Mouse (Mus musculus) E14TG2a.4 (cell line): ENCODE results near the gene Wwc2.

Experiments used
- H3K27me3 ChIP-seq: 2 replicates; pipeline ENCODE4 v1.6.1; 2014; ENCODE audit warnings: low read length, control low read depth; ENCODE audit not compliant: insufficient read depth
- H3K36me3 ChIP-seq: 2 replicates; pipeline ENCODE4 v1.6.1; 2014; ENCODE audit warnings: low read length, control low read depth; ENCODE audit not compliant: insufficient read depth
- H3K4me1 ChIP-seq: replicated peaks from 2 replicates; pipeline ENCODE4 v1.6.1; 2014; ENCODE audit warnings: low read depth, low read length, control low read depth
- H3K4me3 ChIP-seq: replicated peaks from 2 replicates; pipeline ENCODE4 v1.5.1; 2014; ENCODE audit warnings: mild to moderate bottlenecking, low read length
- H3K9me3 ChIP-seq: 2 replicates; pipeline ENCODE4 v1.6.1; 2014; ENCODE audit warnings: low read length, control low read depth
- CTCF ChIP-seq: conservative IDR thresholded peaks from 2 replicates; pipeline ENCODE4 v1.5.1; 2014; ENCODE audit warnings: low read length
- NANOG ChIP-seq: IDR thresholded peaks from 2 replicates; pipeline ENCODE4 v1.6.1; 2014; ENCODE audit warnings: borderline replicate concordance, low read length, mixed read lengths
- POU5F1 ChIP-seq: IDR thresholded peaks from 2 replicates; pipeline ENCODE4 v1.6.1; 2014; ENCODE audit warnings: low read length, borderline replicate concordance

The Wwc2 gene

DNA sequence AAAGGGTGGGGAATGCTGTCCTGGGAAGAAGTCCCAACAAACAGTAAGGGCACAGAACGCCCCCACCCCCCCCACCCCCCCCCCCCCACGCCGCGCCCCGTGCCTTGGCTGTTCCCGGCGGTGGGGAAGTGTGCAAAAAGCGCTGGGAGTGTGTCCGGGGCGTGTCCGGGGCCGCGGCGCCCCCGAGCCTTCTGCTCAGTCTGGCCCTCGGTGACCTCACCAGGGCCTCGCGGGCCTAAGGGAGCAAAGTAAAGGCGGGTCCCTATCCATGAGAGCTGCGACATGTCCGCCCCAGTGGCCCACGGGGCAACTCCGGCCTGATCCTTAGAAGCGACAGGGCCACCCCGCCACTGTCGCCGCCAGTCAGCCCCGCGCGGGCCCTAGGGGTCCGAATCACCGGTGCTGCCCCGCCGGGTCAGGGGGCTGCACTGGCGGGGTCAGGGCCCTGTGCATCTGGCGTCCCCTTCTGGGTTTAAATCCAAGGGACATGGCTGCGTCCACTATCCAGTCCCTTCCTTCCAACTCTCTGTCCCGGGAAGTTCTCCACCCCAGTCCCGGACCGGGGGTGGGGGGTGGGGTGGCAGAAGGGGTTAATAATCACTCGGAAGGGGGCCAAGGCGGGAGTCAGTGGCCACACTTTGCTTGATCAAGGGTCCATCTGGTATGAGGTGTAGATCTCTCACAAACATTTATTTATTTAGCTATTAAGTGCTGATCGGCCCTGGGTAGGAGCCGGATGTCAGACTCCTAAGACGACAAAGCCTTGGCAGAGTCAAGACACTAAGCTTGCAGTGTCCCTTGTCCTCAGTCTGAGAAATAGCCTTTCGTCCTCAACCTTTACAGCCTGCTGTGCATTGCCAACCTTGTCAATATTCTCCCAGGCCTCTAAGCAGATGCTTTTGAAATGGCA is at the start of gene Wwc2:
Wwc2 (minus strand) TSS at position 14 of the 910 bp plus-strand sequence.
- TF ChIP-seq NANOG (no peak), CTCF (no peak), POU5F1 (no peak)
- H3K27me3 ChIP-seq = peaks cover 18% of the 10 kb centered on the region
- H3K36me3 ChIP-seq = no peaks in the 10 kb centered on the region
- H3K4me3 ChIP-seq = peak within 1 kb of the TSS; percentile 90
- no peaks in the 10 kb centered on the region for H3K9me3 ChIP-seq
- H3K4me1 ChIP-seq = peaks cover 64% of the 10 kb centered on the region

DNA sequence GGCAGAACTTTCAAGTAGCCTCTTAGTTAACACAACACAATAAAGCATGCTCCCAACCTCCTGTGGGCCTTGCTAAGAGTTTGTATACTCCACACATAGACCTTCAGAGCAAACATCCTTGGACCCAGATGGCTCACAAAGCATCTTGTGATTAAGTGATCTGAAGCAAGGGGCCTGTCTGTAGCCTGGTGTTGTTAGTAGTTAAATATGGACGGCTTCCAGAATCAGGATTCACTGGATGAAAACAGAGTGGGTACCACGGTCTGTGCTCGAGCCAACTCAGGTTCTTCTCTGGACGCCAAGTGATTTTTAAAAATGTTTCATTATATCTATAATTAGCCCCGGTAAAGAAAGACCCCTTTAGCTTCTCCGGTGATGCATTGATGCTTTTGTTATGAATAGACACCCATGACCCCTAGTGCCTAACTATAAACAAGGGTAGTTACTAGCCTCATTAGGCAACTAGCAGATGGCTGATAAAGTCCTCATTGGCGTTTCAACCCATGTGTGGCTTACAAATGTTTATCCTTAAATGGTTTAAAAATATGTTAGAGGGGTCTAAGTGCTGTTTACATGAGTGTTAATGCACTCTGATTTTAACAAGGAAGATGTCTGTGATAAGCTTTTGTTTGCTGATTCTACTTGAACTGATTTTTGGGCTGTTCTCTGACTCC is 47.7 kb upstream of the Wwc2 start:
- Histone ChIP-seq H3K27me3 (no peaks in the 10 kb centered on the region), H3K4me3 (no peak overlapping the region), H3K36me3 (no peaks in the 10 kb centered on the region), H3K9me3 (no peaks in the 10 kb centered on the region), H3K4me1 (peaks cover 6% of the 10 kb centered on the region; the same call in 1 of the 2 replicates)
- no peak for TF ChIP-seq NANOG
- no peak for TF ChIP-seq POU5F1
- no peak for TF ChIP-seq CTCF

DNA sequence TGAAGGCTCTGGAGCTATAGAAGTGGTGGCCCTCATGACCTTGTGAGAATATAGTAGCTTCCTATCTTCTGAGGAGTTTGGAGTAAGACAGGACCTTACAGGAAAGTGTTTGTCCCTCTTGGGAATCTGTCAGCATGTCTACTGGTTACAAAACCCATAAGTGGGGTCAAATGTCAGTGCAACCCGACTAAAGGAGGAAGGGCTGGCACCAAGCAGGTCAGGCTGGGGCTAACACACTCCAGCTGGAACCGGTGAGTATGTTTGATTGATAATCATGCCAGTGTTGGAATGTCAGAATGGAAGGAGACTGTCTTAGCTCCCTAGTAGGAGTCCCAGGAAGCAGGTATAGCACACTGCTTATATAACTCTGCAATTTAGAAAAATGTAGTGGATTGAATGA is 41.3 kb upstream of the Wwc2 start:
- Histone ChIP-seq H3K36me3 (no peaks in the 10 kb centered on the region), H3K27me3 (no peaks in the 10 kb centered on the region), H3K4me3 (no peak overlapping the region), H3K9me3 (no peaks in the 10 kb centered on the region), H3K4me1 (peaks cover 3% of the 10 kb centered on the region; the same call in 1 of the 2 replicates)
- no peak for TF ChIP-seq POU5F1
- no peak for TF ChIP-seq NANOG

DNA sequence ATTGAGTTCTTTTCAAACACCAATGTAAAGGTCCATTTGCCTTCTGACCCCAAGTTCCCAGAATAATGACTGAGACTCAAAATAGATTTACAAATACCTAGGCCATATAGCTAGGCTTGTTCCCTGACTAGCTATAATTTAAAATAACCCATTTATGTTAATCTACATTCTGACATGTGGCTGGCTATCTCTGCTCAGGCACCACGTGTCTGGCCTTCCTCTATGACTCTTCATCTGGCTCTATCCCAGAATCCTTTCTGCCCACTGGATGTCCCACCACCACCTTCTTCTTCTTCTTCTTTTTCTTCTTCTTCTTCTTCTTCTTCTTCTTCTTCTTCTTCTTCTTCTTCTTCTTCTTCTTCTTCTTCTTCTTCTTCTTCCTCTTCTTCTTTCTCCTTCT is 39.9 kb upstream of the Wwc2 start:
- Histone ChIP-seq H3K4me1 (peaks cover 1% of the 10 kb centered on the region; the same call in 1 of the 2 replicates), H3K27me3 (no peaks in the 10 kb centered on the region; the same call in 1 of the 2 replicates), H3K36me3 (no peaks in the 10 kb centered on the region), H3K9me3 (no peaks in the 10 kb centered on the region), H3K4me3 (no peak overlapping the region)
- TF ChIP-seq CTCF (no peak), POU5F1 (no peak), NANOG (no peak)

DNA sequence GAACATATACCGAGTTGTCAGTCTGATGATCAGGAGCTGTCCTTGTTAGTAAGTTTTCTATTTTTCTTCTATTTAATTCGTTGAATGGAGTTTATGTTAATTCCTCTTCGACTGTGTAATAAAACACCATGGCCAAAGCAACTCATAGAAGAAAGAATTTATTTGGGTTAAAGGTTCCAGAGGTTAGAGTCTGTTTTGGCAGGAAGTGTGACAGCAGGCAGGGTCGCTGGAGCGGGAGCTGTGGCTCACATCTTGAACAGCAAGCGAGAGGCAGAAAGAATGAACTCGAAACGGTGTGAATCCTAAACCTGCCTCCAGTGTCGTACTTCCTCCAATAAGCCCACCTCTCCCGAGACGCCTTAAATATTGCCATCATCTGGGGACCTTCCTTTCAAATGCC is 36.1 kb upstream of the Wwc2 start:
- TF ChIP-seq POU5F1 = no peak
- TF ChIP-seq CTCF = no peak
- no peak for TF ChIP-seq NANOG
- Histone ChIP-seq H3K36me3 (no peaks in the 10 kb centered on the region), H3K4me3 (no peak overlapping the region), H3K9me3 (no peaks in the 10 kb centered on the region), H3K27me3 (no peaks in the 10 kb centered on the region; the same call in 1 of the 2 replicates), H3K4me1 (no peaks in the 10 kb centered on the region; the same call in 1 of the 2 replicates)

DNA sequence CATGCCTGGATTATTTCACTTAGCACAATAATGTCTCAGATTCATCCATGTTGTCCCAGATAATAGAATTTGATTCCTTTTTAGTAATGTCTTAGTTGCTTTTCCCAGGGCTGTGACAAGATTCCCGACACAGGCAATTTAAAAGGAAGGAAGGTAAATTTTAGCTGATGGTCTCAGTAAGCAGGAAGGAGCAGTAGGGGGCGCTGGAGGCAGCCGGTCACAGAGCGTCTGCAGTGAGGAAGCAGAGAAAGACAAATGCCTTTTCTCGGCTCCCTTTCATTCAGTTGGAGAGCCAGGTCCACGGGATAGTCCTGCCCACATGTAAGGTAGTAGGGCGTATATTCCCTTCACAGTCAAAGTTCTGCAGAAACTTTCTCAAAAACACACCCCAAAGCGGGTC is 32.5 kb upstream of the Wwc2 start:
- Histone ChIP-seq H3K27me3 (no peaks in the 10 kb centered on the region; the same call in 1 of the 2 replicates), H3K4me3 (peak overlapping the region; percentile 17; the same call in 1 of the 2 replicates), H3K36me3 (no peaks in the 10 kb centered on the region), H3K9me3 (no peaks in the 10 kb centered on the region), H3K4me1 (peaks cover 3% of the 10 kb centered on the region; the same call in 1 of the 2 replicates)
- TF ChIP-seq NANOG = no peak
- no peak for TF ChIP-seq POU5F1
- TF ChIP-seq CTCF = peak; percentile 73

DNA sequence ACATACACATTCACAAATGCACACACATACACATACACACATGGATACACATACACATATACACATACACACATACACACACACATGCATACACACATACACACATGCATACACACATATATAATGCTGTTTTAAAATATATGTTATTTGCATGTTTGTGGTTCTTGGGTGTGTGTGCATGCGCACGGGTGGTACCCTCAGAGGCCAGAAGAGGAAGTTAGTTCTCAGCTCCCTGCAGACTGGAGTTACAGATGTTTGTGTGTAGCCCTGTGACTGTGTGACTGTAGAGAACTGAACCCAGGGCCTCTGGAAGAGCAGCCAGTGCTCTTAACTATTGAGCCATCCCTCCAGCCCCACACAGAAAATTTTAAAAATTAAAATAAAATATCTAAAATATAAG is 29.0 kb upstream of the Wwc2 start:
- Histone ChIP-seq H3K9me3 (no peaks in the 10 kb centered on the region), H3K4me1 (peaks cover 13% of the 10 kb centered on the region; the same call in 1 of the 2 replicates), H3K36me3 (no peaks in the 10 kb centered on the region), H3K27me3 (no peaks in the 10 kb centered on the region), H3K4me3 (no peak overlapping the region)
- TF ChIP-seq POU5F1 (no peak), NANOG (no peak), CTCF (no peak)

DNA sequence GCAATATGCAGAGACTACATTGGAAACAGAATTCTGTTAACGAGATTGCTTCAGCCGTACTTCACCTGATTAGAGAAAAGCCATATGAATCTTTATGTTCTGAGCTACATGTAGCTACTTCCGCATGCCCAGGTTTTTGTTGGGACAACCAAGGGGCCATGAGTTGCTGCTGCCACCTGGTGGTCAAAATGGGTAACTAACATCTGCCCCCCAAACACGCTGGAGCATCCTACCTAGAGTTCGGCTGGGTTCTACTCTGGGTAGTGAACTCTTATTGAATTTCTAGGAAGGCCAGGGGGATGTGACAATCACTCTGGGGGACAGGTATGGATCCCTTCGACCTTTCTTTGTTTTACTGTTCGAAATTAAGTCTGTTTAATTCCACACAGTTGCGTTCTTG is 25.8 kb upstream of the Wwc2 start:
- H3K4me1 ChIP-seq = peaks cover 26% of the 10 kb centered on the region
- H3K36me3 ChIP-seq = no peaks in the 10 kb centered on the region
- H3K9me3 ChIP-seq = no peaks in the 10 kb centered on the region
- TF ChIP-seq NANOG = no peak
- TF ChIP-seq CTCF = peak; percentile 89
- H3K27me3 ChIP-seq = no peaks in the 10 kb centered on the region
- no peak overlapping the region for H3K4me3 ChIP-seq
